Mouse (Mus musculus) cerebellum, adult 2 months (tissue): ENCODE data around the gene Smco4.

Experiments
- CTCF ChIP-seq: fragments of 200-500 bp; IDR thresholded peaks from 2 replicates; pipeline ENCODE4 v1.5.1; 2011; ENCODE audit warnings: low read depth, mild to moderate bottlenecking, control low read depth, low read length, moderate library complexity, borderline replicate concordance; ENCODE audit not compliant: insufficient read depth
- POLR2A ChIP-seq: fragments of 200-500 bp; IDR thresholded peaks from 2 replicates; pipeline ENCODE4 v1.6.1; 2011; ENCODE audit warnings: low read length, control low read depth, borderline replicate concordance; ENCODE audit not compliant: insufficient read depth

GRCm38 (mm10) chr9:15553322-15553721, 60.1 kb downstream of the Smco4 start:
- no peak for TF ChIP-seq CTCF
- TF ChIP-seq POLR2A = no peak
